Mouse (Mus musculus) intestine, embryonic 14.5 days (tissue): Measurements from ENCODE around the gene Rps16. TPM values are rescaled to one million over a fixed set of nuclear protein-coding genes. Genes with fewer than 3 reads are reported as not detected.

Source experiments
- ATAC-seq: fragments of 200-750 bp; cut with Nextera tagmentation; replicated peaks from 2 replicates; pipeline ENCODE4 v1.8.0; 2017; ENCODE audit warnings: low read depth, moderate number of reproducible peaks, moderate TSS enrichment, moderate library complexity; ENCODE audit not compliant: low FRiP score, low TSS enrichment
- DNase-seq: peaks from one replicate; pipeline ENCODE4 v3.0.0-alpha.2; 2018; ENCODE audit warnings: low spot score
- H3K27ac ChIP-seq: fragments of 300-500 bp; sonication (generic); 2 replicates; pipeline ENCODE4 v1.5.1; 2014; ENCODE audit warnings: low read depth, mild to moderate bottlenecking, control low read depth
- H3K27me3 ChIP-seq: fragments of 300-500 bp; sonication (generic); replicated peaks from 2 replicates; pipeline ENCODE4 v1.6.1; 2014; ENCODE audit warnings: low read length, control low read depth; ENCODE audit not compliant: control insufficient read depth, insufficient read depth
- H3K36me3 ChIP-seq: fragments of 300-500 bp; sonication (generic); 2 replicates; pipeline ENCODE4 v1.6.1; 2014; ENCODE audit warnings: low read length, control low read depth; ENCODE audit not compliant: control insufficient read depth, insufficient read depth
- H3K4me1 ChIP-seq: fragments of 300-500 bp; sonication (generic); replicated peaks from 2 replicates; pipeline ENCODE4 v1.6.1; 2014; ENCODE audit warnings: low read length, control low read depth, mixed read lengths; ENCODE audit not compliant: control insufficient read depth, insufficient read depth
- H3K4me2 ChIP-seq: fragments of 300-500 bp; sonication (generic); 2 replicates; pipeline ENCODE4 v1.6.1; 2014; ENCODE audit warnings: low read length
- H3K4me3 ChIP-seq: fragments of 300-500 bp; sonication (generic); 2 replicates; pipeline ENCODE4 v1.5.1; 2014; ENCODE audit warnings: low read depth, low read length, control low read depth, mixed read lengths
- H3K9ac ChIP-seq: fragments of 300-500 bp; sonication (generic); 2 replicates; pipeline ENCODE4 v1.6.1; 2014; ENCODE audit warnings: mild to moderate bottlenecking, low read length
- H3K9me3 ChIP-seq: fragments of 300-500 bp; sonication (generic); 2 replicates; pipeline ENCODE4 v1.6.1; 2016; ENCODE audit warnings: low read length, control low read depth; ENCODE audit not compliant: control insufficient read depth
- whole genome bisulfite sequencing: fragments of 180-500 bp; shearing (Covaris S2); extraction: QIAGEN DNeasy Blood & Tissue Kit; methylation state at CpG from one replicate; pipeline ENCODE4 v1.1.7; 2014; 5-methylcytosine and 5-hydroxymethylcytosine counted together
- polyA plus RNA-seq: library from polyadenylated mRNA; unstranded; fragments of >200 nt; fragmentation: Nextera tagmentation; extraction: Ambion mirVana; gene quantifications from 2 replicates; pipeline ENCODE4 v1.2.1, GENCODE M21; 2014

Rps16 gene
- polyA plus RNA-seq, 1 experiment from 2014 or later: 1,495 TPM

GRCm38 (mm10) chr7:28339213-28339917 is 11.1 kb upstream of the Rps16 start:
- Histone ChIP-seq H3K36me3 (peaks cover 8% of the 10 kb centered on the region; the same call in 1 of the 2 replicates), H3K27me3 (no peaks in the 10 kb centered on the region), H3K9me3 (no peaks in the 10 kb centered on the region), H3K4me1 (peaks cover 16% of the 10 kb centered on the region; the same call in 1 of the 2 replicates), H3K4me2 (peak overlapping the region; percentile 67), H3K27ac (peak overlapping the region; percentile 92), H3K9ac (peak overlapping the region; percentile 97), H3K4me3 (peak overlapping the region; percentile 99)
- ATAC-seq (no peak), DNase-seq (no peak)
- WGBS: 79% methylated on average over 19 of the region's 19 CpGs

GRCm38 (mm10) chr7:28341381-28341780 is 9.1 kb upstream of the Rps16 start:
- 18% methylated on average over 7 of the region's 7 CpGs for WGBS
- no peak overlapping the region for H3K4me2 ChIP-seq
- ATAC-seq: no peak

GRCm38 (mm10) chr7:28344637-28345036 is 5.8 kb upstream of the Rps16 start:
- H3K27ac ChIP-seq: no peak overlapping the region
- peaks cover 12% of the 10 kb centered on the region for H3K4me1 ChIP-seq
- H3K4me2 ChIP-seq: no peak overlapping the region
- no peaks in the 10 kb centered on the region for H3K9me3 ChIP-seq
- no peak overlapping the region for H3K4me3 ChIP-seq
- DNase-seq (peak; percentile 96), ATAC-seq (no peak)
- H3K9ac ChIP-seq: no peak overlapping the region
- 3% methylated on average over 4 of the region's 4 CpGs for WGBS
- no peaks in the 10 kb centered on the region for H3K27me3 ChIP-seq
- no peaks in the 10 kb centered on the region for H3K36me3 ChIP-seq

More at GRCm38 (mm10) chr7:28341381-28341780, 9.1 kb upstream of the Rps16 start:
- no peak overlapping the region for H3K9ac ChIP-seq
- no peaks in the 10 kb centered on the region for H3K36me3 ChIP-seq
- no peaks in the 10 kb centered on the region for H3K9me3 ChIP-seq
- no peaks in the 10 kb centered on the region for H3K27me3 ChIP-seq
- peak overlapping the region; percentile 38; the same call in 1 of the 2 replicates for H3K27ac ChIP-seq
- no peak overlapping the region for H3K4me3 ChIP-seq
- H3K4me1 ChIP-seq: peaks cover 16% of the 10 kb centered on the region; the same call in 1 of the 2 replicates
- no peak for DNase-seq

DNA sequence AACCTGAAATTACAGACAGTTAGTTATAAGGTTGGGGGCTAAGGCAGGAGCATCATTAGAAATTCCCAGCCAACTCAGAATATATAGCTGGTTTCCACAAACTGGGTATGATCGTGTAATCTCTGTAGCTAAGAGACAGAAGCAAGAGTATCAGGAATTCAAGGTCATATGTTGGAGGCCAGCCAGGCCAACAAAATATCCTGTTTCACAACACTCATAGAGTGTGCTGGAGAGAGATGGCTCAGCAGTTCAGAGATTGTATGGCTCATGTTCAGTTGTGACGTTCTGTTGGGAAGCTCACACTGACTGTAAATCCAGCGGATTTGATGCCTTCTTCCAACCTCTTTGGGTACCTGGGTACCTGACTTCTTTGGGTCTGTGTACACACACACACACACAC is 2.7 kb upstream of the Rps16 start:
- peaks cover 14% of the 10 kb centered on the region for H3K36me3 ChIP-seq
- H3K4me1 ChIP-seq: peaks cover 14% of the 10 kb centered on the region
- no peak overlapping the region for H3K9ac ChIP-seq
- no peaks in the 10 kb centered on the region for H3K9me3 ChIP-seq
- ATAC-seq (no peak), DNase-seq (no peak)
- no peaks in the 10 kb centered on the region for H3K27me3 ChIP-seq
- 67% methylated on average over 3 of the region's 3 CpGs for WGBS
- H3K4me3 ChIP-seq: no peak overlapping the region
- H3K4me2 ChIP-seq: no peak overlapping the region
- no peak overlapping the region for H3K27ac ChIP-seq

DNA sequence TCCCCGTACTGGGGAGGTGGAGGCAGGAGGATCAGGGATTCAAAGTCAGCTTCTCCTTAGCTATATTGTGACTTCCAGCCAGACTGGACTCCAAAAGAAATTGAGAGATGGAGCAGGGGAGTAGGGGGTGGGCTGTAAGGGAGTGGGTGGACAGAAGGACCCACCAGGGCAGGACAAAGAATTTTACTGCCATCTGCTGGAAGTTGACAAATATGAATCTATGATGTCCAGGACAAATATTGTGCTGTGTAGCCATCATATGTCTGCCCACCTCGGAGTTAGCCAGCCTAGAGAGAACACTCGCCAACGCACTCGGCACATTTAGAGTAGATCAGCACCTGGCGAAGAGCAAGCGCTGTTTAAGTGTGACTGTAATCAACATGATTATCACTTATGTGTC is 1.9 kb upstream of the Rps16 start:
- Histone ChIP-seq H3K9me3 (no peaks in the 10 kb centered on the region), H3K27ac (no peak overlapping the region), H3K9ac (no peak overlapping the region), H3K4me1 (peaks cover 14% of the 10 kb centered on the region), H3K36me3 (peaks cover 23% of the 10 kb centered on the region), H3K4me3 (no peak overlapping the region), H3K27me3 (no peaks in the 10 kb centered on the region), H3K4me2 (no peak overlapping the region)
- ATAC-seq (no peak), DNase-seq (no peak)
- WGBS: 91% methylated on average over 7 of the region's 7 CpGs

DNA sequence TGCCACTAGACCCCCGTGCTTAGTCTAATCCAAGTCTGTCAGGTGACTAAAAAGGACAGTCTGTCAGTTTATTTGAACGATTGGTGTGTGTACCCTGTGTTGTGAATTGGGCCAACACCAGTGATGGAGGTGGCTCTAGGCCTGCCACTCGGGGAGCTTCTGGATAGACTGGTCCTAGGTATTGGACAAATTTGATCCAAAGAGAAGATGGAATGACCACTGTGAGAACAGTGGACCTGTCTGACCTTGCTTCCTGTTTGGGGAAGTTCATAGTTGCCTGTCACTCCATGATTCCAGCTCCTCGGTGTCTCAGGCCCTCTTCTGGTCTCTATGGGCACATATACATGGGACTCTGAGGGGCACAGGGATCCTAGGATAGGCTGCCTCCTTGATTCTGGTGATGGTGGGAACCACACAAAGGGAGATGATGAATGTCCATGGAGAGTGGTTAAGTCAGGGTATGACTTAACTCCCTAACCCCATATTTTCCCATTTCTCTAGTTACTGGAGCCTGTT is 1.3 kb downstream of the Rps16 start:
- no peaks in the 10 kb centered on the region for H3K9me3 ChIP-seq
- peak overlapping the region; percentile 95 for H3K4me3 ChIP-seq
- H3K27ac ChIP-seq: no peak overlapping the region
- H3K36me3 ChIP-seq: peaks cover 33% of the 10 kb centered on the region
- 40% methylated on average over 4 of the region's 4 CpGs for WGBS
- ATAC-seq (no peak), DNase-seq (no peak)
- peak overlapping the region; percentile 96 for H3K4me2 ChIP-seq
- H3K9ac ChIP-seq: peak overlapping the region; percentile 99
- H3K4me1 ChIP-seq: peaks cover 16% of the 10 kb centered on the region
- H3K27me3 ChIP-seq: no peaks in the 10 kb centered on the region

- H3K36me3 ChIP-seq: peaks cover 33% of the 10 kb centered on the region
- H3K4me1 ChIP-seq: peaks cover 27% of the 10 kb centered on the region
- no peak for ATAC-seq
- no peaks in the 10 kb centered on the region for H3K9me3 ChIP-seq
- H3K4me3 ChIP-seq: no peak overlapping the region
- no peak for DNase-seq
- H3K27me3 ChIP-seq: no peaks in the 10 kb centered on the region
- H3K9ac ChIP-seq: no peak overlapping the region
- 89% methylated on average over 2 of the region's 2 CpGs for WGBS
- H3K27ac ChIP-seq: no peak overlapping the region
- H3K4me2 ChIP-seq: no peak overlapping the region
Measured at GRCm38 (mm10) chr7:28353267-28353666, 2.8 kb downstream of the Rps16 start.

DNA sequence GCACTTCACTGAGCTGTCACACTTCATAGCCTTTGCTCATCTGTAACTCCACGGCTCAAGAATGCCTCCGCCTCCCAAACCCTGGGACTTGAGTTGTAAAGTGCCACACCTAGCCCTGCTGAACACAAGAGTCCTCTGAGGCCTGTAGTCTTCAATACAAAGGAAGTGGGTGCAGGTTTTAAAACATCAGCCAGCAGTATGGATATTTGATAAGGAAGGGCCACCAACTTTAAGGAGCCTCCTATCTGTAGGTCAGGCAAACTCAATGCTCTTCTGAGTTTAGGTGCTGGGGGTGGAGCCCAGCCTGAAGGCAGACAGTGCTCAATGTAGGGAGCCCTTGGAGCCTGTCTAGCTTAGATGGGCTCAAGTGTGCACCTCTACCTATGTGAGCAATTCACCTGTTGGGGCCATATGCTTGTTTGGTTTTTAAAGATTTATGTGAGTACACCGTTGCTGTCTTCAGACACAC is 3.7 kb downstream of the Rps16 start:
- no peak overlapping the region for H3K27ac ChIP-seq
- H3K4me2 ChIP-seq: no peak overlapping the region
- no peak overlapping the region for H3K9ac ChIP-seq
- no peaks in the 10 kb centered on the region for H3K27me3 ChIP-seq
- DNase-seq (no peak), ATAC-seq (no peak)
- H3K4me1 ChIP-seq: peaks cover 31% of the 10 kb centered on the region
- H3K9me3 ChIP-seq: no peaks in the 10 kb centered on the region
- no peak overlapping the region for H3K4me3 ChIP-seq
- peaks cover 40% of the 10 kb centered on the region for H3K36me3 ChIP-seq
- 82% methylated on average over 3 of the region's 3 CpGs for WGBS

GRCm38 (mm10) chr7:28354596-28354995 is 4.1 kb downstream of the Rps16 start:
- H3K27ac ChIP-seq: no peak overlapping the region
- WGBS: 91% methylated on average over 3 of the region's 3 CpGs
- H3K4me3 ChIP-seq: no peak overlapping the region
- H3K27me3 ChIP-seq: no peaks in the 10 kb centered on the region
- peaks cover 44% of the 10 kb centered on the region for H3K36me3 ChIP-seq
- no peaks in the 10 kb centered on the region for H3K9me3 ChIP-seq
- ATAC-seq: no peak
- no peak overlapping the region for H3K9ac ChIP-seq
- DNase-seq: no peak
- no peak overlapping the region for H3K4me2 ChIP-seq
- H3K4me1 ChIP-seq: peaks cover 29% of the 10 kb centered on the region
